Mouse (Mus musculus): ENCODE results near the gene Plekho2. TPM values are rescaled to one million over a fixed set of nuclear protein-coding genes. Genes with fewer than 3 reads are reported as not detected.
A peak's percentile ranks its signal among the peaks of the same experiment; 100 is the strongest.

The Plekho2 gene
- total and polyA plus RNA-seq, 2 experiments from 2014 or later: 4.0 to 5.4 TPM

- no peaks in the 10 kb centered on the region for H3K27me3 ChIP-seq (ENCODE audit: insufficient read depth, low read length)
- no peak for TF ChIP-seq CTCF (IDR thresholded peaks at IDR 0.05; ENCODE audit: low read depth)
Observed at GRCm38 (mm10) chr9:65529659-65530058, 50.2 kb downstream of the Plekho2 start.

GRCm38 (mm10) chr9:65528417-65529038 is 51.3 kb downstream of the Plekho2 start:
- TF ChIP-seq CTCF (IDR thresholded peaks at IDR 0.05; ENCODE audit: low read depth): no peak
- Histone ChIP-seq H3K36me3 (ENCODE audit: insufficient read depth) (no peaks in the 10 kb centered on the region), H3K9ac (no peak overlapping the region), H3K4me3 (ENCODE audit: low read depth, low read length) (no peak overlapping the region), H3K9me3 (ENCODE audit: low read length) (no peaks in the 10 kb centered on the region), H3K4me2 (ENCODE audit: low read depth) (no peak overlapping the region), H3K27ac (ENCODE audit: low read depth, low read length) (no peak overlapping the region), H3K27me3 (ENCODE audit: insufficient read depth, low read length) (no peaks in the 10 kb centered on the region), H3K4me1 (ENCODE audit: insufficient read depth) (no peaks in the 10 kb centered on the region)
- WGBS: 84% methylated on average over 6 of the region's 6 CpGs
- ATAC-seq (no peak), DNase-seq (no peak)

More at GRCm38 (mm10) chr9:65529659-65530058, 50.2 kb downstream of the Plekho2 start:
- DNase-seq (no peak), ATAC-seq (no peak)
- Histone ChIP-seq H3K36me3 (ENCODE audit: insufficient read depth) (no peaks in the 10 kb centered on the region), H3K4me3 (ENCODE audit: low read depth, low read length) (no peak overlapping the region), H3K27ac (ENCODE audit: low read depth, low read length) (no peak overlapping the region), H3K9me3 (ENCODE audit: low read length) (no peaks in the 10 kb centered on the region), H3K4me1 (ENCODE audit: insufficient read depth) (no peaks in the 10 kb centered on the region), H3K9ac (no peak overlapping the region), H3K4me2 (ENCODE audit: low read depth) (no peak overlapping the region)
- WGBS: 57% methylated on average over 8 of the region's 8 CpGs

- ATAC-seq (no peak), DNase-seq (no peak)
- TF ChIP-seq CTCF (IDR thresholded peaks at IDR 0.05; ENCODE audit: low read depth): no peak
- WGBS: 81% methylated on average over 10 of the region's 10 CpGs
- Histone ChIP-seq H3K9ac (no peak overlapping the region), H3K4me3 (ENCODE audit: low read depth, low read length) (no peak overlapping the region), H3K27ac (ENCODE audit: low read depth, low read length) (no peak overlapping the region), H3K27me3 (ENCODE audit: insufficient read depth, low read length) (no peaks in the 10 kb centered on the region), H3K4me2 (ENCODE audit: low read depth) (no peak overlapping the region), H3K4me1 (ENCODE audit: insufficient read depth) (no peaks in the 10 kb centered on the region), H3K36me3 (ENCODE audit: insufficient read depth) (no peaks in the 10 kb centered on the region), H3K9me3 (ENCODE audit: low read length) (no peaks in the 10 kb centered on the region)
Observed at GRCm38 (mm10) chr9:65525445-65526195, 54.2 kb downstream of the Plekho2 start.

GRCm38 (mm10) chr9:65523611-65524364 is 56.1 kb downstream of the Plekho2 start:
- H3K36me3 ChIP-seq (ENCODE audit: insufficient read depth): no peaks in the 10 kb centered on the region
- H3K27me3 ChIP-seq (ENCODE audit: insufficient read depth, low read length): no peaks in the 10 kb centered on the region
- peak; percentile 85 for ATAC-seq
- no peak overlapping the region for H3K4me2 ChIP-seq (ENCODE audit: low read depth)
- TF ChIP-seq CTCF (IDR thresholded peaks at IDR 0.05; ENCODE audit: low read depth): peak; percentile 92
- H3K9me3 ChIP-seq (ENCODE audit: low read length): no peaks in the 10 kb centered on the region
- no peak overlapping the region for H3K9ac ChIP-seq
- H3K4me3 ChIP-seq (ENCODE audit: low read depth, low read length): no peak overlapping the region
- peak; percentile 87 for DNase-seq
- H3K27ac ChIP-seq (ENCODE audit: low read depth, low read length): no peak overlapping the region
- 22% methylated on average over 14 of the region's 14 CpGs for WGBS
- no peaks in the 10 kb centered on the region for H3K4me1 ChIP-seq (ENCODE audit: insufficient read depth)

GRCm38 (mm10) chr9:65520505-65520876 is 59.3 kb downstream of the Plekho2 start:
- Histone ChIP-seq H3K9ac (peak overlapping the region; percentile 49), H3K27ac (ENCODE audit: low read depth, low read length) (peak overlapping the region; percentile 64; the same call in 1 of the 2 replicates), H3K9me3 (ENCODE audit: low read length) (no peaks in the 10 kb centered on the region), H3K36me3 (ENCODE audit: insufficient read depth) (no peaks in the 10 kb centered on the region), H3K4me2 (ENCODE audit: low read depth) (peak overlapping the region; percentile 74), H3K4me3 (ENCODE audit: low read depth, low read length) (peak overlapping the region; percentile 36), H3K4me1 (ENCODE audit: insufficient read depth) (no peaks in the 10 kb centered on the region), H3K27me3 (ENCODE audit: insufficient read depth, low read length) (no peaks in the 10 kb centered on the region)
- peak; percentile 77 for DNase-seq
- no peak for TF ChIP-seq CTCF (IDR thresholded peaks at IDR 0.05; ENCODE audit: low read depth)
- 7% methylated on average over 11 of the region's 11 CpGs for whole genome bisulfite sequencing
- peak; percentile 78 for ATAC-seq

GRCm38 (mm10) chr9:65519807-65520504 is 59.9 kb downstream of the Plekho2 start, which contains the start of gene Ankdd1a:
Gene Ankdd1a, minus strand, starts transcription at chr9:65520193.
- TF ChIP-seq CTCF (IDR thresholded peaks at IDR 0.05; ENCODE audit: low read depth): no peak

More at GRCm38 (mm10) chr9:65519807-65520504, 59.9 kb downstream of the Plekho2 start, which contains the start of gene Ankdd1a:
- DNase-seq: peak; percentile 77
- H3K9ac ChIP-seq: peak within 1 kb of the TSS; percentile 49
- 7% methylated on average over 24 of the region's 25 CpGs for WGBS
- peak within 1 kb of the TSS; percentile 64; the same call in 1 of the 2 replicates for H3K27ac ChIP-seq (ENCODE audit: low read depth, low read length)
- no peaks in the 10 kb centered on the region for H3K4me1 ChIP-seq (ENCODE audit: insufficient read depth)
- H3K27me3 ChIP-seq (ENCODE audit: insufficient read depth, low read length): no peaks in the 10 kb centered on the region
- ATAC-seq: peak; percentile 94
- no peaks in the 10 kb centered on the region for H3K36me3 ChIP-seq (ENCODE audit: insufficient read depth)
- H3K4me2 ChIP-seq (ENCODE audit: low read depth): peak within 1 kb of the TSS; percentile 74
- peak within 1 kb of the TSS; percentile 36 for H3K4me3 ChIP-seq (ENCODE audit: low read depth, low read length)
- H3K9me3 ChIP-seq (ENCODE audit: low read length): no peaks in the 10 kb centered on the region

Measured in forebrain, postnatal 0 days (tissue).